Mouse (Mus musculus) heart, postnatal 0 days (tissue): ENCODE measurements around the gene Szrd1. TPM values are rescaled to one million over a fixed set of nuclear protein-coding genes. Genes with fewer than 3 reads are reported as not detected.
A peak's percentile ranks its signal among the peaks of the same experiment; 100 is the strongest.
"Not testable (repeated sequence)": the region's sequence is repeated elsewhere in the genome, so short reads cannot be mapped to it uniquely, and the experiment has no call there.

Experiments used
- ATAC-seq: fragments of 200-750 bp; cut with Nextera tagmentation; 2 replicates; pipeline ENCODE4 v1.8.0; 2017; ENCODE audit warnings: low read depth, moderate number of reproducible peaks, moderate library complexity; ENCODE audit not compliant: insufficient read depth
- DNase-seq: peaks from one replicate; pipeline ENCODE4 v3.0.0-alpha.2; 2016; ENCODE audit warnings: low spot score
- H3K27ac ChIP-seq: fragments of 300-500 bp; sonication (generic); 2 replicates; pipeline ENCODE4 v1.5.1; 2014; ENCODE audit warnings: low read depth, mild to moderate bottlenecking
- H3K27me3 ChIP-seq: fragments of 300-500 bp; sonication (generic); 2 replicates; pipeline ENCODE4 v1.6.1; 2014; ENCODE audit warnings: low read length, mixed read lengths; ENCODE audit not compliant: control insufficient read depth, insufficient read depth
- H3K36me3 ChIP-seq: fragments of 300-500 bp; sonication (generic); replicated peaks from 2 replicates; pipeline ENCODE4 v1.6.1; 2014; ENCODE audit warnings: low read length, mixed read lengths; ENCODE audit not compliant: control insufficient read depth, insufficient read depth
- H3K4me1 ChIP-seq: fragments of 300-500 bp; sonication (generic); 2 replicates; pipeline ENCODE4 v1.6.1; 2014; ENCODE audit warnings: antibody characterized with exemption; ENCODE audit not compliant: control insufficient read depth, insufficient read depth
- H3K4me2 ChIP-seq: fragments of 300-500 bp; sonication (generic); 2 replicates; pipeline ENCODE4 v1.6.1; 2014; ENCODE audit warnings: low read depth, mild to moderate bottlenecking, low read length, moderate library complexity
- H3K4me3 ChIP-seq: fragments of 300-500 bp; sonication (generic); 2 replicates; pipeline ENCODE4 v1.5.1; 2014; ENCODE audit warnings: low read depth, low read length
- H3K9ac ChIP-seq: fragments of 300-500 bp; sonication (generic); replicated peaks from 2 replicates; pipeline ENCODE4 v1.6.1; 2014; ENCODE audit warnings: low read depth, low read length, mixed read lengths
- H3K9me3 ChIP-seq: fragments of 300-500 bp; sonication (generic); replicated peaks from 2 replicates; pipeline ENCODE4 v1.6.1; 2016; ENCODE audit warnings: low read length; ENCODE audit not compliant: control insufficient read depth
- CTCF ChIP-seq: IDR thresholded peaks from 2 replicates; pipeline ENCODE4 v1.5.1; 2016; ENCODE audit warnings: antibody characterized with exemption, control low read depth, low read depth
- EP300 ChIP-seq: IDR thresholded peaks from 2 replicates; pipeline ENCODE4 v1.6.1; 2016; ENCODE audit warnings: antibody characterized with exemption, low read depth
- WGBS: fragments of 180-500 bp; shearing (Covaris S2); extraction: QIAGEN DNeasy Blood & Tissue Kit; methylation state at CpG from one replicate; pipeline ENCODE4 v1.1.7; 2014; 5-methylcytosine and 5-hydroxymethylcytosine counted together
- polyA plus RNA-seq: library from polyadenylated mRNA; unstranded; fragments of >200 nt; fragmentation: Nextera tagmentation; extraction: Ambion mirVana; gene quantifications from 2 replicates; pipeline ENCODE4 v1.2.1, GENCODE M21; 2015
- total RNA-seq: library from RNA; depleted of rRNA; stranded (reverse); fragments of >200 nt; gene quantifications from 2 replicates; pipeline ENCODE4 v1.2.3, GENCODE M21; 2014; ENCODE audit warnings: low replicate concordance

The Szrd1 gene
- total and polyA plus RNA-seq, 2 experiments from 2014 or later = 19.4 to 73.8 TPM

DNA sequence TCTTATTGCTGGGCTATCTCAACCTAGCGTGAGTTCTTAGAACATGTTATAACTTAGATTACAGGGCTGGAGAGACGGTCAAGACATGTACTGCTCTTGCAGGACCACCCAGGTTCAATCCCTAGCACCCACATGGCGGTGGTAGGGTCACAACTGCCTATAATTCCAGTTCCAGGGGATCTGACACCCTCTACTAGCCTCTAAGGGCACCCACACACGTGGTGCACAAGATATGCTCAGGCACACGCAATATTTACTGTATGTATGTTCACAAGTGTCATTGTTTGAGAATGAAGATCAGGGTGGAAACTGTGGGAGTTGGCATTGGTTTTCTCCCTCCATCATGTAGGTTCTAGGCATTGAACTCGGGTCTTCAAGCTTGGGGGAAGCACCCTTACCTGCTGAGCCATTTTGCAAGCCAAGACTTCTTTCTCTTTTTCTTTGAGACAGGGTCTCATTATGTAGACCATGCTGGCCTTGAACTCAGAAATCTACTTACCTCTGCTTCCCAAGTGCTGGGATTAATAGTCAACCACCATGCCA lies 7.0 kb upstream of the Szrd1 start:
- H3K4me2 ChIP-seq = peak overlapping the region; percentile 87
- no peak for ATAC-seq
- TF ChIP-seq CTCF (no peak), EP300 (no peak)
- no peak overlapping the region for H3K9ac ChIP-seq
- H3K27me3 ChIP-seq = no peaks in the 10 kb centered on the region
- no peaks in the 10 kb centered on the region for H3K36me3 ChIP-seq
- no peaks in the 10 kb centered on the region for H3K9me3 ChIP-seq
- 87% methylated on average over 6 of the region's 6 CpGs for WGBS
- no peak for DNase-seq
- H3K4me1 ChIP-seq = peaks cover 13% of the 10 kb centered on the region; the same call in 1 of the 2 replicates
- no peak overlapping the region for H3K4me3 ChIP-seq
- H3K27ac ChIP-seq = peak overlapping the region; percentile 94

DNA sequence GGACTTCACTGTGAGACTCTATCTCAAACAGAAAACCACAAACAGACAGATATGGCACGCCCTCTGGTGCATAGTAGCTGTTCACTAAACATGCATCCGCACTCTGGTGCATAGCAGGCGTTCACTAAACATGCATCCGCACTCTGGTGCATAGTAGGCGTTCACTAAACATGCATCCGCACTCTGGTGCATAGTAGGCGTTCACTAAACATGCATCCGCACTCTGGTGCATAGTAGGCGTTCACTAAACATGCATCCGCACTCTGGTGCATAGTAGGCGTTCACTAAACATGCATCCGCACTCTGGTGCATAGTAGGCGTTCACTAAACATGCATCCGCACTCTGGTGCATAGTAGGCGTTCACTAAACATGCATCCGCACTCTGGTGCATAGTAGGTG lies 5.5 kb upstream of the Szrd1 start:
- ATAC-seq, H3K27me3 ChIP-seq, DNase-seq, H3K4me3 ChIP-seq, H3K9me3 ChIP-seq, H3K27ac ChIP-seq, H3K36me3 ChIP-seq, H3K4me2 ChIP-seq, H3K9ac ChIP-seq: not testable (repeated sequence)
- WGBS = 92% methylated on average over 8 of the region's 16 CpGs
- H3K4me1 ChIP-seq = peaks cover 13% of the 10 kb centered on the region; the same call in 1 of the 2 replicates

DNA sequence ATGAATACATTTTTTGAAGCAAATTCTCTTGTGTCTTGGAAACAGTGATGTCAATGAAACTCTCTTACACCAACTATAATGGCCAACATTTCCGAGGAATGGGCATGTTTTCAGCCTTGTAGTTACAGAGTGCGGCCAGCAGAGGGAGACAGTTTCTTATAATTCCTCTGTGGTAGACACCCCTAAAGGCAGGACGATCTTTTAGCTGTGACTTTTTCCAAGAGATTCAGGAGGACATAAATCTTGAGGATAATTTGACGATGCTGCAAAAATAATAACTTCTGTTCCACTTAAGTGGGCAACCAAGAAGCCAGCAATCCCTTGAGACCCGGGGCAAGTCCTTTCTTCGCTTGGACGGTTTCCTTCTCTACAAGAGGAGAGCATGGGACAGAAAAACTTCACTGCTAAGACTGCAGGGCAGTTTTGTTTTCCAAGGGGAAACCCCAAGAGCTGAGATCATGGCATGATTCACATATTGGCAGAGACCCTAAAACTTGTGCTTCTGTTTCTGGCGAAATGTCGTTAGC lies 2.8 kb upstream of the Szrd1 start:
- TF ChIP-seq CTCF = peak; percentile 89
- TF ChIP-seq EP300 = no peak
- ATAC-seq (no peak), DNase-seq (peak; percentile 77)
- Histone ChIP-seq H3K4me2 (peak overlapping the region; percentile 43; the same call in 1 of the 2 replicates), H3K36me3 (no peaks in the 10 kb centered on the region), H3K4me3 (no peak overlapping the region), H3K4me1 (peaks cover 14% of the 10 kb centered on the region), H3K27me3 (no peaks in the 10 kb centered on the region), H3K9ac (0 out of 2 replicates have a peak overlapping the region, but pooled peaks have one; percentile 25), H3K27ac (peak overlapping the region; percentile 5; the same call in 1 of the 2 replicates), H3K9me3 (no peaks in the 10 kb centered on the region)
- 15% methylated on average over 9 of the region's 9 CpGs for WGBS

DNA sequence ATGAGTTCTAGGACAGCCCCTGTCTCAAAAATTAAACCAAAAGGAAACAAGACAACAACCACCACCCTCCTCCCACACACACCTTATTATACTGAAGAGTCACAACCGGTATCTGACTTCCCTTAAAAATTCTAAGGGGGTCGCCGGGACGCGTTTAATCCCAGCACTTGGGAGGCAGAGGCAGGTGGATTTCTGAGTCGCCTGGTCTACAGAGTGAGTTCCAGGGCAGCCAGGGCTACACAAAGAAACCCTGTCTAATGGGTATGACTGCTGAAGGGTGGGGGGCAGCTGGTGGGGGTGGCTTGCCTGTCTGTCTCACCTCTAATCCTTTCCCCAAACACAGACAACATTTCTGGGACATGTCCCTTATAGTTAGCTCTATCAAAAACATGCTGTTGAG lies 1.4 kb upstream of the Szrd1 start:
- no peaks in the 10 kb centered on the region for H3K36me3 ChIP-seq
- WGBS = 84% methylated on average over 6 of the region's 6 CpGs
- peaks cover 21% of the 10 kb centered on the region for H3K4me1 ChIP-seq
- no peaks in the 10 kb centered on the region for H3K9me3 ChIP-seq
- H3K4me3 ChIP-seq = no peak overlapping the region
- no peak for ATAC-seq
- H3K9ac ChIP-seq = no peak overlapping the region
- no peak overlapping the region for H3K4me2 ChIP-seq
- no peak for DNase-seq
- no peak overlapping the region for H3K27ac ChIP-seq
- no peaks in the 10 kb centered on the region for H3K27me3 ChIP-seq
- TF ChIP-seq EP300 = no peak

DNA sequence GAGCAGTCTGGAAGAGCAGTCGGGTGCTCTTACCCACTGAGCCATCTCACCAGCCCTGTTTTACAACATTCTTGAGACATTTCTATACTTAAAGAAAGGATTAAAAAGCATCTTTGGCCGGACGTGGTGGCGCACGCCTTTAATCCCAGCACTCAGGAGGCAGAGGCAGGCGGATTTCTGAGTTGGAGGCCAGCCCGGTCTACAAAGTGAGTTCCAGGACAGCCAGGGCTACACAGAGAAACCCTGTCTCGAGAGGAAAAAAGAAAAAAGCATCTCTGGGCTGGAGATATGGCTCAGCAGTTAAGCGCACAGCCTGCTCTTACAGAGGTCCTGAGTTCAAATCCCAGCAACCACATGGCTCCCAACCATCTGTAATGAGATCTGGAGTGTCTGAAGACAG lies 779 bp upstream of the Szrd1 start:
- H3K4me2 ChIP-seq, H3K4me3 ChIP-seq, ATAC-seq, H3K36me3 ChIP-seq, H3K9ac ChIP-seq, H3K9me3 ChIP-seq, H3K27ac ChIP-seq, DNase-seq, H3K27me3 ChIP-seq: not testable (repeated sequence)
- 91% methylated on average over 9 of the region's 9 CpGs for WGBS
- H3K4me1 ChIP-seq = peaks cover 25% of the 10 kb centered on the region

DNA sequence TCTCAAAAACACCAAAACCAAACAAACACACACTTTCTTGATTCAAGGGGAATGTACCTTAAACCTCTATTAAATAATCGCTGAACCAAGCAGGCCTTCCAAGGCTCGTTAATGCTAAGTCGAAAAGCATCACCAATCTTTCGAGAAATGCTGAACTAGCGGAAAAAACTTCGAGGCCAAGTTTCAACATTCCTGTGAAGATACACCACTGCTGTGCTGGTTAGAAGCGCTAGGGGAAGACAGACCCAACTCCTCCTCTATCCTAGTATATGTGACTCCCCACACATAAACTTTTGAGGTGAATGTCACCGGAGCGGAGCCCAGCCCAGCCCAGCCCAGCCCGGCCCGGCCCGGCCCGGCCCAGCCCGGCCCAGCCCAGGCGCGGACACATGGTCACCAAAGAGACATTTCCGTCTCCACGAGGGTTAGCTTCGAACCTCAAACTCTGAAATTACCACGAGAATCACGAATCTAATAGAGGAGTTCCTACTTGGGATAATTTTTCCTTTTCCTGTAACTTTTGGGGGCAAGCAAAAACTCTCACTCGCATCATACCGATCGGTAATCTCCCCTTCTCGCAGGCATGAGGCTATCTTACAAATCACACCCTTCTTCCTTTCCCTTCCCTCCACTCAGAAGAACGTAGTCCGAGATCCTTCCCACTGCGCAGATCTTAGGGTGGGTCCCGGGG lies 1.0 kb downstream of the Szrd1 start:
- TF ChIP-seq CTCF (no peak), EP300 (no peak)
- DNase-seq = peak; percentile 61
- Histone ChIP-seq H3K9ac (peak overlapping the region; percentile 74), H3K27ac (peak overlapping the region; percentile 86), H3K4me2 (peak overlapping the region; percentile 86), H3K36me3 (no peaks in the 10 kb centered on the region), H3K4me1 (peaks cover 40% of the 10 kb centered on the region), H3K27me3 (no peaks in the 10 kb centered on the region), H3K9me3 (no peaks in the 10 kb centered on the region), H3K4me3 (peak overlapping the region; percentile 79)
- WGBS = 1% methylated on average over 29 of the region's 29 CpGs
- no peak for ATAC-seq
